Mouse (Mus musculus) liver, adult 2 months (tissue): ENCODE measurements at regions not wholly inside any gene's neighbourhood (a gene's known extent, or its start where the extent isn't known, plus 50 kb on each side); places are given as distances from the start of the nearest gene placed in this dataset.

ENCODE experiments used
- CTCF ChIP-seq: fragments of 200-500 bp; IDR thresholded peaks from 2 replicates; pipeline ENCODE4 v1.5.1; 2011; ENCODE audit warnings: low read depth, low read length, control low read depth
- POLR2A ChIP-seq: fragments of 200-500 bp; IDR thresholded peaks from 2 replicates; pipeline ENCODE4 v1.6.1; 2011; ENCODE audit warnings: low read length, control low read depth; ENCODE audit not compliant: insufficient read depth; ENCODE audit errors: extremely low read depth

GRCm38 (mm10) chr2:55228131-55228797 is 207.5 kb upstream of the Kcnj3 start:
- TF ChIP-seq POLR2A (no peak), CTCF (no peak)
